Mouse (Mus musculus) testis, adult 10 weeks (tissue): ENCODE data around the gene Dpep2nb. TPM values are rescaled to one million over a fixed set of nuclear protein-coding genes. Genes with fewer than 3 reads are reported as not detected.

Source experiments
- polyA plus RNA-seq: library from polyadenylated mRNA; stranded (reverse); fragments of 350-450 nt; fragmentation: Illumina TruSeq; extraction: RNeasy Lipid Tissue Mini Kit (QIAGEN cat#74804); gene quantifications from one replicate; pipeline ENCODE4 v1.2.3, GENCODE M21; 2014; ENCODE audit warnings: low read depth, low replicate concordance

Gene Dpep2nb
- polyA plus RNA-seq = 0.52 TPM

GRCm38 (mm10) chr8:106005875-106006274, at the start of gene Dpep2nb:
TSS of gene Dpep2nb (minus strand) at chr8:106005975.

GRCm38 (mm10) chr8:106011643-106011986, 5.8 kb upstream of the Dpep2nb start, which contains the start of gene Ddx28:
TSS of gene Ddx28 (minus strand) at chr8:106011882.

GRCm38 (mm10) chr8:105990856-105991387, 14.9 kb downstream of the Dpep2nb start, which contains the start of gene Dus2:
TSS of gene Dus2 (plus strand) at chr8:105991337.

GRCm38 (mm10) chr8:105979325-105979724, 26.4 kb downstream of the Dpep2nb start, which contains the start of gene Dpep3:
TSS of gene Dpep3 (minus strand) at chr8:105979429.

GRCm38 (mm10) chr8:105965905-105966341, 39.9 kb downstream of the Dpep2nb start, which contains the start of gene Slc12a4:
TSS of gene Slc12a4 (minus strand) at chr8:105966097.

Other genes with a start within 250 kb of the Dpep2nb start
- 0.24 TPM for gene Gfod2, start 247.3 kb downstream of the Dpep2nb start, polyA plus RNA-seq
- 11.3 TPM for gene Ranbp10, start 178.6 kb downstream of the Dpep2nb start, polyA plus RNA-seq
- 174 TPM for gene Tsnaxip1, start 178.2 kb downstream of the Dpep2nb start, polyA plus RNA-seq
- 1.8 TPM for gene Cenpt, start 152.7 kb downstream of the Dpep2nb start, polyA plus RNA-seq
- 5.0 TPM for gene Thap11, start 150.8 kb downstream of the Dpep2nb start, polyA plus RNA-seq
- 31.1 TPM for gene Nutf2, start 145.4 kb downstream of the Dpep2nb start, polyA plus RNA-seq
- gene Edc4, start 125.1 kb downstream of the Dpep2nb start, polyA plus RNA-seq = 10.5 TPM
- gene Nrn1l, start 112.4 kb downstream of the Dpep2nb start, polyA plus RNA-seq = not detected
- 2.4 TPM for gene Pskh1, start 105.5 kb downstream of the Dpep2nb start, polyA plus RNA-seq
- gene Ctrl, start 72.1 kb downstream of the Dpep2nb start, polyA plus RNA-seq = not detected
- gene Psmb10, start 67.5 kb downstream of the Dpep2nb start, polyA plus RNA-seq = 0.31 TPM
- gene Lcat, start 62.6 kb downstream of the Dpep2nb start, polyA plus RNA-seq = 0.31 TPM
- 0.39 TPM for gene Slc12a4, start 39.9 kb downstream of the Dpep2nb start, polyA plus RNA-seq
- 48.5 TPM for gene Dpep3, start 26.5 kb downstream of the Dpep2nb start, polyA plus RNA-seq
- 4.0 TPM for gene Dus2, start 14.6 kb downstream of the Dpep2nb start, polyA plus RNA-seq
- 2.8 TPM for gene Ddx28, start 5.9 kb upstream of the Dpep2nb start, polyA plus RNA-seq
- 30.0 TPM for gene Nfatc3, start 52.9 kb upstream of the Dpep2nb start, polyA plus RNA-seq
- 0.14 TPM for gene Esrp2, start 131.0 kb upstream of the Dpep2nb start, polyA plus RNA-seq
- gene Pla2g15, start 144.4 kb upstream of the Dpep2nb start, polyA plus RNA-seq = 0.71 TPM
- 30.8 TPM for gene Slc7a6, start 162.9 kb upstream of the Dpep2nb start, polyA plus RNA-seq
- 39.0 TPM for gene Slc7a6os, start 205.0 kb upstream of the Dpep2nb start, polyA plus RNA-seq
- gene Prmt7, start 205.0 kb upstream of the Dpep2nb start, polyA plus RNA-seq = 36.2 TPM